Mouse (Mus musculus): ENCODE measurements around the gene Rab11fip2.

DNA sequence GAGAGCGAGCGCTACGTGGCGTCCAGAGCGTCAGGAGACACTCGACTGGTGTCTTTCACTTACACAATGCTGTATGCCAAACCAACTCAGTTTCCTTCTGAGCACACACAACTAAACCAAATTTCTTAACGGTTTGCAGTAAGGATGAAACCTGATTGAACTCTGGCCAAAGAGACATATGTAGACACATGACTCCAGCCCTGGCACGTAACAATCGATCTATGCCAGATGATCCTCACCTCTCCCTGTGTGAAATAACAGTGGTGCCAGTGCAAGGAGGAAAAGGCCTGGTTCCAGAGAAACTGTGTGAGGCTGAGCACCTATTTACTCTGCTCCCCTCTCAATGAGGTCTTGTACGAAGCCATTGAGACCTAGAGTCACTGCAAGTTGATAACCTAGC, 11.4 kb downstream of the Rab11fip2 start:
- TF ChIP-seq CTCF (IDR thresholded peaks at IDR 0.05; ENCODE audit: insufficient read depth, low read length) (no peak), POLR2A (IDR thresholded peaks at IDR 0.05; ENCODE audit: borderline replicate concordance, extremely low read depth, low read depth, low read length) (no peak)
